Mouse (Mus musculus): ENCODE data around the gene Itgb6.

Itgb6 gene

DNA sequence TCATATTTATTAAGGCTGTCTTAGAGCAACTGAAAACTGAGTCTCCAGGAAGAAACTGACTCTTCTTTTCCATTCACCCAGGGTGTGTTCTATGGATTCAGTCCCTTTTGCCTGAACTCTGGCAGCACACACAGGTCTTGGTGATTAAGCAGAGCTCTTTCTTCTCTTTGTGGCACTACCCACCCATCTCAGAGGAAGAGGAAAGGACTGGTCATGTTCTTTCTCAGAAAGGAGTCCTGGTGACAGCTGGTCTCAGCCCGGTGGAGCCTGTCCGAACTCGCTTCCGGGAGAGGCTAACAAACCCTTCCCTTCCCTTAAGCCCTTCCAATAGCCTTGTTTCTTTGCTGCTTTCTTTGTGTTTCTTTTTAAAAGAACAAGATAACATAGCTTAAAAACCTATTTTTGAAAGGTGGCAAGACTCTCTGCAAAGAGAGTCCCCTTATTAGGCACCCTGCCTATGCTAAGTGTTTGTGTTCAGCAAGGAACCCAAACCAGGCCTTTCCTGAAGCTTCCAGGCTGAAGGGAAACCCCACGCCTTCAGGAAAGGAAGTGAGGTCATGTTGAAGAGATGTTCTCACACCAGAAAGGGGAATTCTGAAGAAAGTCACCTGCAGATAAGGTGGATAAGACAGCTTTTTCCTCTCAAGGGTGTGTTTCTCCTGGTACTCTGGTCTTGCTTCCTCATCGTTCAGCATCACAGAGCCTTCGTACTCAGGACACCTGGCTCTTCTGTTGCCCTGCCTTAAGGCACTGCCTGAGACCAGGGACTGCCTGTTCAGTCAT, 11.2 kb downstream of the Itgb6 start:
- DNase-seq = no peak

DNA sequence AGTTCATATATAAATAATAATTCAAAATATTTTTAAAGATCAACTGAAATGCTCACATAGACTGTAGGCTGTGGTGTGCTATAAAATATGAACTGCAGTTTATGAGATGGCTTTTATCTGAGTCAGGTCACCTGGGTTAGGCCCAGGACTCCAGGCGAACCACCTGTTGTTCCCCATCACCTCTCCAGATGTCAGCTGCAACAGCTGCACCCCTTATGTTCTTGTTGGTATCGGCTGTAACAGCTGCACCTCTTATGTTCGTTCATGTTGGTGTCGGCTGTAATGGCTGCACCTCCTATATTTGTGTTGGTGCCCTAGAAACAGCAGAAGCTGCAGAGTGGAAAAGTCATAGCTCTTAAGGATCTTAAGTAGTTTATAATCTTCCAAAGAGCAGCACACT, 12.1 kb downstream of the Itgb6 start:
- DNase-seq = no peak

DNA sequence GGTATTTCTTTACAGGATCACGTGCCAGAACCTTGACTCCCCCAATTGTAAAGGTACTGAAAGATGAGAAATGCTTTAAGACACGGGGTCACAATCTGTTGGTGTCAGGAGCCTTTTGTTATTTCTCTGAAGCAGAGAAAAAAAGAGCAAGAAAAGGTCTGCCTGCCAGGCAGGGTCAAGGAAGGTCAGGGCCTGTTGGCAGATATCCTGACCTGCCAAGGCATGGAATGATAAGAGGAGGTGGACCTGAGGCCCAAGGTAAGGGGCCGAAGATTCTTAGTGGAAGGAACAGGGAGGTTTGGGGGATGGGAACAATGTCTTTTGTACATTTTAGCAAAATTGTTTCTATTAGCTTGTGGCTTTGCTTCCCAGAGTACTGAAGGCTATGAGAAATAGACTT, 13.8 kb downstream of the Itgb6 start:
- no peak for DNase-seq

DNA sequence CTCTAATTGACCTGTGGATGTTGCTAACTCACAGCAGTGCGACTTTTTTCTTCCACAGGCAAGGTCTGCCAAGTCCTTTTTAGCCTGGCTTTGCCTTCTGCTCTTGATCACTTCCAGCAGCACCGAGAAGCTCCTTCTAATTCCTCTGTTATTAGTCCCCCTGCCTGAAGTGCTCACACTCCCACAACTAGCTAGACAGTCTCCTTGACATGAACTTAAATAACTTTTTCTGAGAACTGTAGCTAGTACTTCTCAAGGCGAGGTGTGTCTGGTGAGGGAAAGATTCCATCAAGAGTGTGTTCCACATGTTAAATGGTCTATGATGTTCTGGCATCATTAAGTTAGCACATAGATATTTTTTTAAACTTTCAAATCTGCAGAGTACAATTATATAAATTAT, 15.6 kb downstream of the Itgb6 start:
- DNase-seq = no peak

DNA sequence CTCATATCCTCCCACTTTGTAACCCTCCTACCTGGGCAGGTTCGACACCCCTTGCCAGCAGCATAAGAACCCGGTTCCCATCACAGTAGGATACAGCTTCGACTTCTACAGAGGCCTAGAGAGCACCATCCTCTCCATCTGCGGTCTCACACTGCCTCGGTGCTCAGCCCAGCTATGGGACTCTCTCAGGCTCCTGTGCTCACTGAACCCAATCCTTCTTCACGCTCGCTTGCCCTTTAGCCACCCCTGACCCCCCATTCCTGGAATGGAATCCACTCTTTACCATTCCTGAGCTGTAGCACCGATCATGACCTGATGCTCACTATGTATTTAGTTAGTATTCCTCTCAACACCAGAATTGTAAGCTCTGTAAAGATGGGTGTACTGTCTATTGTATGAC, 17.0 kb downstream of the Itgb6 start:
- no peak for DNase-seq

DNA sequence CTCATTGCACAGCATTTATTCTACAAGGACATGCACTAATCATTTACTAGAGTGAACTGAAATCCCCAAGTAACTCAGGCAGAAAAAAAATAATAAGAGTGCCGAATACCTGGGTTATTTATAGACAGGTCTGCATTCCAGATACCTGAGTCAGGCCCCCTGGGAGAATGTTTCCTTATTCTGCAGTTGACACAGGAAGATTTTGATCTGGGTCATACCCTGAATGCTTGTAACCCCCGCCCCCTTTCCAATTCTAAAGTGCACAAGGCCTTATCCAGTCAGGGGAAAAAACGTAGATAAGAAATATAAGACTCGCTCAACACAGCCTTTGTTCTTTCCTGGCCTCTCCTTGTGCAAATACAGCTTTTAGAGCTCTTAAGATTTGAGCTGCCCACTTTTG, 19.1 kb downstream of the Itgb6 start:
- DNase-seq = no peak

DNA sequence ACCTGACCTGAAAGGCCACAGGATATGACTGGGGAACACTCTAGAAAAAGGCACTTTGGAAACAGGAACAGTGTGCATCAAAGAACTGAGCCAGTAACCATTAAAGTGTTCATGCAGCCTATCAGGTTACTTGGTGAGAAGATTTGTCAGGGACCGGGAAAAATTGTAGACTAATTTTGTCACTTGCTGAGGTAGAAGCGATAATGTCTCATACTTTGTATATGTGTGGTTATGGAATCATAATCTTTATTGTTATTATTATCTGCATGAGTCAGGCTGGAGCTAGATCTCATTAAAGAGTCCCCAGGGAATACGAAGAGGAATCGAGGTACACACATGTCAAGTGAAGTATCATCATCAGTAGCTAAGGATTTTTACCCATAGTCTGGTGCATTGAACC, 21.5 kb downstream of the Itgb6 start:
- no peak for DNase-seq

DNA sequence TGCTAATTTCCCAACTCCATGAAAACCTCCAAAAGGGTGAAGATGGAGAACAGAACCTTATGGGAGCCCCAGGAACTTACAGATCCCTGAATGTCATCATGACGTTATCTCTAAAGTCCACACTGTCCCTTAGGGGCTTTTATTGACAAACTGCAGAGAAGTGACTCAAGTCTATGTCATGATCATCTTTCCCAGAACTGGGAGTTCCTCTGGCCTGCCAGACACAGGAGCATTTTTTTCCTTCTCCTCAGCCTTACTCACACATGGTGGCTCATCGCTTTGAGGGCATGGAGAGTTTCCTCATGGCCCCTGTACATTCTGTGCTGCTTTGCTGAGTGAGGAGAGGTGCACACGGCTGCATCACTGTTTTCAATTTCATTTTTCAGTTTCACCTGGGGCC, 22.4 kb downstream of the Itgb6 start:
- no peak for DNase-seq

DNA sequence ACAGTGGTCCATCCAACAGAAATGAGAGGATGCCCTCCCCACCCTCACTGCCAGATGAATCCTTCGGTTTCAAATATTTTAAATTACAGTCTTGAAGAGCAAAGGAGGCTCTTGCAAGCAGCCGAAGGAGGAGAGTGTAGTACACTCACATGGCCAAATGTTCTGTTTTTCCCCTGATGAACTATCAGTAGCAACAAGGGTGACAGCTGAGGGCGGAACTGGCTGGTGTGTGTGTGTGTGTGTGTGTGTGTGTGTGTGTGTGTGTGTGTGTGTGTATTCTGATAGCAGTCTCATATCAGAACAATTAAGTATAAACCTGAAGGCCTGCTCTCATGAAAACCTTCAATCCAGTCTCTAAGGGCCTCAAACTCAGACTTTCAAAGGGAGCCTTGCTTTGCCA, 22.9 kb downstream of the Itgb6 start:
- DNase-seq = no peak

DNA sequence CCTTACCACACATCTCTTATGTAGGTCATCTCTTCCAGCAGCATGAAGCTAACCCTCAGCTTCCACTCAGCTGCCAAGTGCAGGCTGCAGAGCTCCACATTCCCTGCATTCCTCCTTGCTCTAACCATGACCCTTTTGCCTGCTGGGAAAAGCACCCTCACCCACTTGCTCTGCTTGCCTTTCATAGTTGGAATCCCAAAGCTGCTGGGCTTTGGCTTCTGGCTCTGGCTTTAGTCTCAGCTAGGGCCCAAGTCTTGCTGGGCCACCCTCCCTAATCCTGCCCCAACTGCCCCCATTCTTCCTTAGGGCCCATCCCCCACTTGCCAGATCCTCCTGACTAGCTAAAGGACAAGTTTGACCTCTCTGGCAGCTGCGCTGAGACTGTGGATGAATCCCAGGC, 24.3 kb downstream of the Itgb6 start:
- DNase-seq = no peak

DNA sequence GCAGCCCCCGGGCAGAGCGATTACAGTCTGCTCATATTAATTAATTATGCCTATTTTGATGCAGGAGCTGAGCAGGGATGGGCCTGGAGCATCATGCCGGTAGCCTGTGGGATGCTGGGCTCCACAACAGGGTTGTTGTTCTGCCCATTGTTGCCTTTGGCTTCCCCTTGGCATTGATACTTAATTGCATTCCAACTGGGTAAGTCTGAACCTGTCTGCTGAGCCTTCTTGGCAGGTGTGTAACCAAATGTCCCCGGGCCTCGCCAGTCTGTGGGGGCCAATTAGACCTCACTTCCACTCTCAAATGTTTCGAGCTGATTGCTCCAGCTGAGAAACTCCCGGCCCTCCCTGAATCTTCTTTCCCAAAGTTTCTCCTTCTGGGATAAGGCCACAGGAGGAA, 24.9 kb downstream of the Itgb6 start:
- no peak for DNase-seq

DNA sequence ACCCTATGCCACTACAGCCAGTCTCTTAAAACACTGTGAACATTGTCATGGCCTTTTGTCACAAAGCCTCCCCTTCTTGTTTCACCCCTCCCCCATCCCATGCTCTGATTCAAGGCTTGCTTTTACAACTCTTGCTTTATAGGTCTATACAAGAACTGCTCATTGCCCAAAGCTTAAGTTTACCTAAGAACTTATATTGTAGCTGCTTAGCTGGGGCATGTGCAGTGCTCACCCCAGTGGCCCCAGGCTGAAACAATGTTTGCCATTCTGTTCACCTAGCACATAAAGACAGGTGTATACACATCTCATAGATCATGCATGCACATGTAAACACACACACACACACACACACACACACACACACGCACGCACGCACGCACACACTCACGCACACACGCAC, 25.9 kb downstream of the Itgb6 start:
- no peak for DNase-seq

DNA sequence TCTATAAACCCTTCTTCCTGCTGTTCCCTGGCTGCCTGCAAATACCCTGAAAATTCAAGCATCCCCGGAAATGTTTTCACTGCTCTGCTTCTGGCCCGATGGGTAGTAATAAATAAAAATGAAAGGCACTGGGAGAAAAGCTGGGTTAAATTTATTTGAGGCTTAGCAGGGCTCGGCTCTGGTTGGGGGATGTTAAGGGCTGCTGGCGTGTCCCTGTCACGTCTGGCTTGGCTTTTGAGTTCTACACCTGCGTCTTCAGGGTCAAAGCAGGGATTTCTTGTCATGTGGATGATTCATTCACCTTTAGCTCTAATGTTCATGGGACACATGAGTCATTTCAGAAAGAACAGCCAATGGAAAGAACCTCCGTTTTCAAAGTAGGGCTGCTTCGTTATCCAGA, 26.7 kb downstream of the Itgb6 start:
- no peak for DNase-seq

DNA sequence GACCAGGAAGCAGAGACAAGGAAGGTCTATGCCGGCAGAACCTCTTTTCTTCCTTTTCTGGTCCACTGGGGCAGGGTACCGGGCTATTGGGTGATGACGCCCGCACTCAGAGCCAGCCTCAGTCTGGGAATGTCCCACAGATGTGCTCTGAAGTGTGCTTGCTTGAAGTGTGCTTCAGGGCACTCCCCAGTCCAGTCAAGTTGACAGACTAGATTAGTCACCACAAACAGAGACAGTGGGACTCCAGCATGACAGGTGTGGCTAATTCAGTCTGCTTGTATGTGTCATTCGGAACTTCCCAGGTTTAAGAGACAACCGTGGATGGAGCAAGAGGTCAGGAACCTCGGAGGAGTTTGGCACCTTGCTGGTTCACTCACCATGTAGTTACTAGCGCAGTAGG, 27.9 kb downstream of the Itgb6 start:
- no peak for DNase-seq

DNA sequence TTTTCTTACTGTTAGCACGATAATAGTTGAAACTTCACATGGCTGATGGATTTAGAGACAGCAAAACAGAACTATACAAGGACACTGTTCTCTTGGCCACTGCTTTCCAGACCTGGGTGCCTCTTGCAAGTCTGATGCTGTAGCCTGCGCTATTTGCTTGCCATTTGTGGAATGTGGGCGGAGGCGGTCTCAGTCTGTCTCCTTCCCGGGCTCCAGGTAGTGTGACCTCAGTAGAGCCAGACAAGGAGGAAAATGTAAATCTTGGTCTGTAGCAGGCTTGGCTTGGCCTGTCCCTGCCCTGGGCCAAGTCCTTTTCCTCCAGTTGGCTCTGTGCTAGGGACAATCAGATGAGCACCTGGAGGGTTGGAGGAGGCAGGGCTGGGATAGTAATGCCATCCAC, 30.2 kb downstream of the Itgb6 start:
- DNase-seq = no peak

DNA sequence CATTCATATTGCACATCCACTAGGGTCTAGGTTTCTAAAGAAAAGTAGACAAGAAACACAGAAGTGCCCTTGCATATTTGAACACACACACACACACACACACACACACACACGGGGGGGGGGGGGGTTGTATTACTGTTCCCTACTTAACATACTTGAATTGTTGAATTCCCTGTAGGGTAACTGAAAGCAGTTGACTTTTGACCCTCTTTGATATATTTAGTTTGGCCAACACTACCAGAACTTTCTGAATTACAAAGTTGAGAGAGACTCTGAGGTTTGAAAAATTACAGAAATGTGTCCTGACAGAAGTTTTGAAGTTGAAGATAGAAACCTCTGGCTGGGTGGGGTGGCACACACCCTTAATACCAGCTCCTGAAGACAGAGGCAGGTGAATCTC, 32.2 kb downstream of the Itgb6 start:
- no peak for DNase-seq

DNA sequence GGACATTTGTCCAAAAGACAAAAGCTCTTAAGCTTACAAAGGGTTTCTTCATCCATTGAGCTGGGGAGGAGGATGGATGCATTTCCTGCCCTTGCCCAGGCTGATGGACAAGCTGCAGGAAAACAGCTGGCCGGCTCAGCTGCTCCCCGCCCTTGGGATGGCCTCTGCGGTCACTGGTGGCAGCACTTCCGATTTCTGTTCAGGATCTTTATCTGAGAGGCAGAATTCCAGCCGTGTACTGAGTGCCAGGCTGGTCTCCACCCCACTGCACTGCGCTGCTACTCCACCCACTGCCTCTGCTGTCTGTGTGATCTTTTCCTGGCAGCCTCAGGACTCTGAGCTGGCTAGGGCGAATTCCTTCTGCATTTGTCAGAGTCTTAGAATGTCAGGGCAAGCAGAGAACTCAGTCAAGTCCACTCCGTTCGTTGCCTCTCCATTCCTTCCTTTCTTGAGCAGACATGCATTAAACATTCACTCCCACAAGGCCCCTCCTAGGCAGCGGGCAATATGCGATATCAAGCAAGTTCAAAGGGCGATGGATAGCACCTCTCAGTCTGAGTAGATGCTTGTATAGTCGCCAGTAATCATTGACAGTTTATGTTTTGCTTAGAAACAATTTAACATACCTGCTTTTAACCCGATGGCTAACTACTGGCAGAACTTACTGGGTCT, 33.4 kb downstream of the Itgb6 start:
- DNase-seq = no peak

DNA sequence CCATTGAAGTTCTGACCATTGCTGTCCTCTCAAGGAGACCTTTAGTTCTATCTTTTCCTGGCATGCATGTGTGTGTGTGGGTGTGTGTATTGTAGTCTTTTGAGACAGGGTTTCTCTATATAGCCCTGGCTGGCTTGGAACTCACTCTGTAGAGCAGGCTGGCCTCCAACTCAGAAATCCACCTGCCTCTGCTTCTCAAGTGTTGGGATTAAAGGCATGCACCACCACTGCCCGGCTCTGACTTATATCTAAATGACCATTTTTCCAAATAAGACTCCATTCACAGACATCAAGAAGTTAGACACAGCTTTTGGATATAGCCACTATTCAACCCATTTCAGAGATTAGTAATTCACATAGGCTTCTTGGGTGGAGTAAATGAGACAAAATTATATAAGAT, 34.3 kb downstream of the Itgb6 start:
- DNase-seq = no peak

DNA sequence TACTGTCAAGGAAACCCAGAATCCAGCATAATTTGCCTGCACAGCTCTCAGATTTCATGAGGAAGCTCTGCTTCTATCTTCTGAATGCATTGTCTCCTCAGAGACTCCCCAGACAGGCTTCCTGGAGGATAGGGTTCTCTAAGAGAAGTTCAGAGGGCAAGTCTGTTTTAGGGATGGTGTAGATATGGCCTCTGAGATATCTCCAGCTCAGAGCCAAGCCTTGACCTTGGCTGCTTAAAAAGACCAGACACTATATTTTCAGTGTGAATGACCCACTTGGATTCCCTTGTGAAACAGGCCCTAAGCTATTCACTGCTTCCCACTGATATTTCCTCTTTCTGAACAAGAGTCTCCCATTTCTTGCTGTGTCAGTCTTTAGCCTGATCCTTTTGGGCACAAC, 36.5 kb downstream of the Itgb6 start:
- no peak for DNase-seq

DNA sequence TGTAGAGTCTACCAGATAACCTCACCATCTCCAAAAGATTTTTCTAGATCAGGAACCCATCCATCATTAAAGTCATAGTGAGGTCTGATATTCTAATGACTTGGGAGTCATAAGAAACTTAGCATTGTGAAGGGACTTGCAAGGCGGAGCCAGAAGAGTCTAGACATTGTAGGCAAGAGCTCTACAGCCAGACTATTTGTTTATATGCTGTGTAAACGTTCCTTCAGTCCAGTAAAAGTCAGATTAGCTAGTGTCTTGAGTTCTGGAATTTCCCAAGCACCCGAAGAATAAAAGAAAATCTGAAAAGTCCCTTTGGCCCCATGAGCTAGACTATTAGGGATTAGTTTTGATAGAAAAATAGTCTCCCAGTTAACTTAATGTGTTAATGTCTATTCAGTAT, 38.3 kb downstream of the Itgb6 start:
- no peak for DNase-seq

DNA sequence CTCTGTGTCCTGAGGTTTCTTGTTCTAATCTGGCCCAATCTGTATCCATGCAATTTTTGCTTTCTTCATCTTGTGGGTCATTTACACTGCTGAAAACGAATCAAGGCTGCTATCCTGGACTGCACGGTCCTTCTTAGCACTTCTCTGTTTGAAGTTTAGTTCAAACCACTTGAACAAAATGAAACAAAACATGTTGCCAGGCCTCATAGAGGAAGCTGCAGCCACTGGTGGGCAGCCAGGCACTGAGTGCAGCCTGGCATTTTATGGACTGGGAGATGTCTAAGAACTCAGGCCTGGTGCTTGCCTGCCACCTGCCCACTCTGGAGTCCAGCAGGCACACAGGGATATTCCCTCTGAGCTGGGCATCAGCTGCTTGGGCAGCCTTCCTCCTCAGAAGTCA, 39.9 kb downstream of the Itgb6 start:
- DNase-seq = no peak

DNA sequence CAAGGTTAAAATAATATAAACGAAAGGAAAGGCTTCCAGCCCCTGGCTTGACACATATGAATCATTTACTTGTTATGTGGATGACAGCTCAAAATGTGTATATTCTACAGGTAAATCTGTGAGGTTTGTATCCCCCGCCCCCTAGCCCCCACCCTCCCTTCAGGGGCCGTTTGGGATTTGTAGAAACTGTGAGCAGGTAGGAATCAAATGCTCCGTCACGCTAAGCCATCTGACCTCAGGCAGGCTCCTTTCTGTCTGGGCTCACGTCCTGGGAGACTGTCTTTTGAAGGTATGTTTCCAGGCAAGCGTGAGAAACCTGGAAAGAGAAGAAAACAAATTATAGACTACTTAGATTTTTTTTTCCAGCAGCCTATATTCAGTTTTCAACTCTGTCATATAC, 48.0 kb downstream of the Itgb6 start:
- no peak for DNase-seq

DNA sequence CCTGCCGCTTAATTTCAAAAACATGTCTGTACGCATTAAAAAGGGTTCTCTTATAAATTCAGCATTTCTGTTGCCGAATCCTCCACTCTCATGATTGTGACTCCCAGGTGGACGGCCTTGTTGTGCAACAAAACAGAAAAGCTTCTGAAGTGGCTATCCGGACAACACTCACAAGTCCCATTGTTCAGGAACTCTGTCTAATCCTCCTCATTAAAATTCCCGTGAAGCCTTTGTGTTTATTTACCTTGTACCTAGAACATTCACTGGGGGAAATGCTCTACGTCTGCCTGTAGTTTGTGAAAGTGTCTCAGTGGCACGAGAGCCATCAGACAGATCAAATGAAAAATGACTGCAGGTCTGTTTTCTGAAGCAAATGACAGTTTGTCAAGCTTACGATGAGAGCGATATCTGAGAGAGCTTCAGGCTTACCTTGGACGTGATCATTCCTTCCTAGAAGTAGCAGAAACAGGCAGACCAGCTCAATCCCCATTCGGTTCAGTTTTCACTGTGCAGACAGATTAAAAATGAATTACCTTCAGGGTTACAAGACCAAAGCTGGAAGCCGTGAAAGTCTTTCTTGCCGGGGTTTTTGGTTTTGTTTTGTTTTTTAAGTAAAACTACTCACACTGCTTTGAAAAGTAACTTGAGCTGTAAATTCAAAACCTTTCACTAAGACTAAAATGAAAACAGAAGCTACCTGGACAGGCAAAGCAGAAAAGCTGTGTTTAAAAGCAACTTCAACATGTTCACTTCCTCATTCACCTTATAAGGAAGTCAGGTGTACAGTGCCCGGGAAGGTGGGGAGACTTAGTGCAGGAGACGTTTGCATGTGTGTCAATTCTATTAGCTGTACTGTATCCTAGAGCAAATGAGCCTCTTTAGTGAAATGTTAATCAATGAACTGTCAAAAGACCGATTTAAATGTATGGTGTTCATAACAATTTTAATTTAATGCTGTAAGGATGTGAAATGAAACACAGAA, 49.2 kb downstream of the Itgb6 start:
- no peak for DNase-seq

DNA sequence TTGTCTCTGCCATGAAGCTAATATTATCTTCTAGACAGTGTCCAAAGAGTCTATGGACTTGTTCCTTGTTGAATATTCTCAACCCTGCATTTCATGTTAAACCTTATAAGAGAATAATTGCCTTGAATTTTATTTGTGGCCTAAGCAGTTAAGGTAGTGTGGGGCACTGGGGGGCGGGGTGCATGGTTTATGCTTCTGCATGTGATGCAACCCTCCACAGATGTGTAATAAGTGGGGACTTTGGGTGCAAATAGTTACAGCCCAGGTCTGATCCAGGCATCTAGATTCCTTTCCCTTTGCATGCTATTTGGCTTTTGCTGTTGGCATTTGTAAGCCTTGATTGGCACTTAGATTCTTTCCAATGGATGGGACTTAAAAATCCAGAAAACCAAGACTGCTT, 51.2 kb downstream of the Itgb6 start:
- DNase-seq = no peak

All from thymus, postnatal 14 days (tissue).